Mouse (Mus musculus): ENCODE data around the gene Tmem242.

GRCm38 (mm10) chr17:5475960-5476725 is 36.1 kb upstream of the Tmem242 start:
- TF ChIP-seq POLR2A (IDR thresholded peaks at IDR 0.05; ENCODE audit: extremely low read depth, insufficient read depth, low read length) = no peak
- TF ChIP-seq CTCF (IDR thresholded peaks at IDR 0.05; ENCODE audit: low read depth, low read length) = no peak
